Mouse (Mus musculus) small intestine, adult 2 months (tissue): ENCODE data around the gene Spata48. TPM values are rescaled to one million over a fixed set of nuclear protein-coding genes. Genes with fewer than 3 reads are reported as not detected.
A peak's percentile ranks its signal among the peaks of the same experiment; 100 is the strongest.

ENCODE experiments used
- H3K27ac ChIP-seq: fragments of 200-500 bp; 2 replicates; pipeline ENCODE4 v1.5.1; 2012; ENCODE audit warnings: low read depth, low read length, control low read depth, inconsistent platforms; ENCODE audit not compliant: insufficient read depth
- H3K27me3 ChIP-seq: fragments of 200-500 bp; 2 replicates; pipeline ENCODE4 v1.6.1; 2012; ENCODE audit warnings: mild to moderate bottlenecking, moderate library complexity, low read length, inconsistent platforms; ENCODE audit not compliant: control insufficient read depth, insufficient read depth
- H3K36me3 ChIP-seq: fragments of 200-500 bp; 2 replicates; pipeline ENCODE4 v1.6.1; 2012; ENCODE audit warnings: mild to moderate bottlenecking, low read length, control low read depth, inconsistent platforms; ENCODE audit not compliant: control insufficient read depth, insufficient read depth
- H3K4me1 ChIP-seq: fragments of 200-500 bp; 2 replicates; pipeline ENCODE4 v1.6.1; 2012; ENCODE audit warnings: low read length, inconsistent platforms, mixed read lengths; ENCODE audit not compliant: control insufficient read depth, insufficient read depth, insufficient read length
- H3K4me3 ChIP-seq: fragments of 200-500 bp; 2 replicates; pipeline ENCODE4 v1.5.1; 2012; ENCODE audit warnings: low read depth, mild to moderate bottlenecking, control low read depth, inconsistent platforms, low read length, moderate library complexity
- CTCF ChIP-seq: fragments of 200-500 bp; IDR thresholded peaks from 2 replicates; pipeline ENCODE4 v1.5.1; 2012; ENCODE audit warnings: low read depth, mild to moderate bottlenecking, control low read depth, inconsistent platforms, low read length, moderate library complexity, mixed read lengths; ENCODE audit not compliant: insufficient replicate concordance, insufficient read length; ENCODE audit errors: extremely low read depth
- POLR2A ChIP-seq: fragments of 200-500 bp; IDR thresholded peaks from 2 replicates; pipeline ENCODE4 v1.6.1; 2012; ENCODE audit warnings: low read depth, mild to moderate bottlenecking, control low read depth, inconsistent platforms, low read length, moderate library complexity
- WGBS: fragments of 180-500 bp; shearing (Covaris S2); methylation state at CpG from one replicate; pipeline ENCODE4 v1.1.7; 2018; 5-methylcytosine and 5-hydroxymethylcytosine counted together
- polyA plus RNA-seq: library from polyadenylated mRNA; depleted of rRNA; stranded (reverse); fragments of >200 nt; gene quantifications from 2 replicates; pipeline ENCODE4 v1.2.3, GENCODE M21; 2012

Gene Spata48
- polyA plus RNA-seq, 1 experiment: not detected

DNA sequence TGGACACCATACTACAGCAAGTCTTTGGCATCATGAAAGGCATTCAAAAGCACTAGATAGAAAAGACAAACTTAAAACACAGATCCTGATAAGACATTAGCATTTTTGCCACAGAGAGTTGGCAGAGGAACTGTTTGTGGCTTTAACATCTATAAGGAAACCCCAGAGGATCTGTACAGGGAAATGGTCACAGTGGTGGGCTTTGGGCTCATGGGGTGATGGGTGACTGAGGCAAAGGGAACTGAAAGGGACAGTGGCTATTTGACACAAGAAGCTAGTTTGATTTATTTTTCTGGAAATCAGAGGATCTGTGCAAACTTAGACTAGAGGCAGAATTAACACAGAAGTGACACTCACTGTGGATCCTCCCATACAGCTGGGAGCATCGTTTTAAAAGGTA is 74.4 kb downstream of the Spata48 start:
- TF ChIP-seq POLR2A: no peak
- TF ChIP-seq CTCF: no peak

DNA sequence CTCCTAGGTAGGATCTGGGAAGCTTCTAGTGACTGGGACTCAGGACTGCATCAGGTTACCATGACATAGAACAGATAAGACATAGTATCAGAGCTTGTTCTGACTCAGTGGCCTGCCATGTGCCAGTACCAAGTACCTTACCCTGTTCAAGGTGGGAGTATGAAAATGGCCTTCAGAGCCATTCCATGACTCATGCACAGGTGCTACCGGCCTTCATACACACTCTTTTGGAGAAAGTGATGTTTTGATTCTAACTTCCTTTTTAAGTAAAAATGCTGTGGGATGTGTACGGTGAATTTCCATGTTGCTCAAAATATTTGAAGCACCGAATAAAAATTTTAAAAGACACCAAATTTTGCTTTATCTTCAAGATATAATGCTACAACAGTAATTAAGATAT is 84.1 kb downstream of the Spata48 start:
- Histone ChIP-seq H3K4me3 (no peak overlapping the region), H3K4me1 (no peaks in the 10 kb centered on the region), H3K36me3 (no peaks in the 10 kb centered on the region), H3K27me3 (no peaks in the 10 kb centered on the region), H3K27ac (no peak overlapping the region)
- 84% methylated on average over 3 of the region's 3 CpGs for WGBS
- TF ChIP-seq CTCF (no peak), POLR2A (no peak)

More for the DNA sequence above, 74.4 kb downstream of the Spata48 start:
- no peaks in the 10 kb centered on the region for H3K36me3 ChIP-seq
- WGBS: 67% methylated on average over 1 of the region's 1 CpGs
- H3K4me3 ChIP-seq: no peak overlapping the region
- H3K27ac ChIP-seq: no peak overlapping the region
- no peaks in the 10 kb centered on the region for H3K4me1 ChIP-seq
- no peaks in the 10 kb centered on the region for H3K27me3 ChIP-seq

DNA sequence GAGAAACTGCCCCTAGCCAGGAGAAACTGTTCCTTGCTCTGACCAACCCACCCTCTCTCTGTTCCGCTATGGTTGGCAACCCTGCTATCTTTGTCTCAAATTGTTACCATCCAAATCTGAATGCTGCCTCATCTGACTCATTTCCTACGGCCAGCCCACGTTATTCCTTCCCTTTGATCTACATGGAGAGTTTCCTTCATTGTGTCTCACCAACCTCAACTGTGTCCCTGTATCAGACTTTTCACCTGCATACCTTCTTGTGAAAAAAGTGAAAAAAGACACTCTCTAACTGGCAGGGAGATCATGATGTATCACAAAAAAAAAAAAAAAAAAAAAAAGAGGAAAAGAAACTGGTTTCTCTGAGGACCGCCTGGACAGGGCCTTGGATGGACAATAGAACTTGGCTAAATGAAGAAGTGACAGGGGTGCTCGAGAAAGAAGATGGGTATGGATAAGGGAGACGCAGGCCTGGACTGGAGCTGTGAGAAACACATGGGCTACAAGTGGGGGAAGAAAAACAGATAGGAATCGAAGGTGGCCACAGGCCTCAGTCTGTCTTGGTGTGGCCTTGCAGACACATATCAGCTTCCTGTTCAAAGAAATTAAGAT is 85.1 kb downstream of the Spata48 start:
- Histone ChIP-seq H3K4me1 (no peaks in the 10 kb centered on the region), H3K27me3 (no peaks in the 10 kb centered on the region), H3K27ac (no peak overlapping the region), H3K36me3 (no peaks in the 10 kb centered on the region), H3K4me3 (no peak overlapping the region)
- no peak for TF ChIP-seq CTCF
- WGBS: 81% methylated on average over 7 of the region's 7 CpGs

DNA sequence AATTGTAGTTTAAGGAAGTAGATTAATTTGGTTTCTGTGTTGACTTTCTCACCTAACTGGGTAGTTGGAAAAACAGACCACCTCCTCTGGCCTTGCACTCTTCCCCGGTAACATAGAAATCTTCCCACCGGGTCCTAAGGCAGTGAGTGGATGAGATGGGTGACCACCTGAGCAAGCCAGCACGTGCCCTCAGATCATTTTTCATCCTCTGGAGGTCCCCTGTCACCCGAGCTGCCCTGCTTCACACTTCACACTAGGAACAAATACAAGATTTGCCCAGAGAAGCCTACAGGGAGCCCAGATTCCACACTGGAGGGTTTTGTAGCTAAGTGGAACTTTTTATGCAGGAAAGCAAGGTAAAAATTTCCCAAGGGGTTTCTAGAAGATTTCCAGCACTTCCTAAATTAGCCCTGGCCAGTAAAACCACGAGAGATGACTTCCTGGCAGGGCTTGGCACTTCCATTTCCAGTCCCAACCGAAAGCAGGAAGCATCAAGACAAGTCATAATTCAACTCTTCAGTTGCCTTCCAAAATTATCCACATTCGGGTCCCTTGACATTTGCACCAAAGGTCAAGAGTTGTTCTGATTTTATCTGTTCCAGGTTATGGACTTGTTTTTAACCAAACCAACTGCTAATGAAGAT is 85.8 kb downstream of the Spata48 start:
- Histone ChIP-seq H3K27ac (no peak overlapping the region), H3K4me3 (no peak overlapping the region), H3K36me3 (no peaks in the 10 kb centered on the region), H3K27me3 (no peaks in the 10 kb centered on the region), H3K4me1 (no peaks in the 10 kb centered on the region)
- TF ChIP-seq POLR2A (no peak), CTCF (no peak)
- WGBS: 50% methylated on average over 7 of the region's 7 CpGs

DNA sequence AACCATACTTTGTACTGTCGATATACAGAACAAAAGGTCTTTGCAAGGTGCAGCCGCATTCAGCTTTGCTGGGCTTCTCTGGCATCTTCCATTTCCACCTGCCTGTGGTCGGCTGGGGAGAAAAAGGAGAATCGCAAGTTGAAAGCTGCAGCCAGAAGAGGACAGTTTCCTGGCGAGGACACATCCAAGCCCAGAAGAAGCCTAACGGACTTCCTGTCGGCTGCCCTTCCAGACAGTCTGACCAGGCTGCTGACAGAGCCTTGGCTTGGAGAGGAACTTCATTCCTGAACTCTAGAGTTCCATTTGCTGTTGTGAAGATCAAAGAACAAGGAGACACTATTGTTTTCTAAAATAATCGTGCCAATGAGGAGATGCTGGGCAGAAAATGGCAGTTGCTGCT is 93.7 kb downstream of the Spata48 start:
- H3K4me1 ChIP-seq: peaks cover 5% of the 10 kb centered on the region; the same call in 1 of the 2 replicates
- no peak overlapping the region for H3K27ac ChIP-seq
- no peaks in the 10 kb centered on the region for H3K36me3 ChIP-seq
- no peak overlapping the region for H3K4me3 ChIP-seq
- 67% methylated on average over 8 of the region's 8 CpGs for WGBS
- TF ChIP-seq POLR2A: no peak
- TF ChIP-seq CTCF: no peak
- no peaks in the 10 kb centered on the region for H3K27me3 ChIP-seq

DNA sequence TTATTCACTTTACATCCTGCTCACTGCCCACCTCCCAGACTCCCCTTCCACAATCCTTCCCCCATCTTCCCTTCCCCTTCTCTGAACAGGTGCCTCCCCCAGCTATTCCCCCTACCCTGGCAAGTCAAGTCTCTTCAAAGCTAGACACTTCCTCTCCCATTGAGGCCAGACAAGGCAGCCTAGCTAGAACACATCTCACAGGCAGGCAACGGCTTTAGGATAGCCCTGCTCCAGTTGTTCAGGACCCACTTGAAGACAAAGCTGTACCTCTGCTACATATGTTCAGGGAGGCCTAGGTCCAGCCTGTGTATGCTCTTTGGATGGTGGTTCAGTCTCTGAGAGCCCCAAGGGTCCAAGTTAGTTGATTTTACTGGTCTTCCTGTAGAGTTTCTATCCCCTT is 94.3 kb downstream of the Spata48 start:
- Histone ChIP-seq H3K4me1 (peaks cover 5% of the 10 kb centered on the region; the same call in 1 of the 2 replicates), H3K27ac (no peak overlapping the region), H3K27me3 (no peaks in the 10 kb centered on the region), H3K36me3 (no peaks in the 10 kb centered on the region), H3K4me3 (no peak overlapping the region)
- WGBS: 85% methylated on average over 1 of the region's 1 CpGs
- TF ChIP-seq POLR2A (no peak), CTCF (no peak)

DNA sequence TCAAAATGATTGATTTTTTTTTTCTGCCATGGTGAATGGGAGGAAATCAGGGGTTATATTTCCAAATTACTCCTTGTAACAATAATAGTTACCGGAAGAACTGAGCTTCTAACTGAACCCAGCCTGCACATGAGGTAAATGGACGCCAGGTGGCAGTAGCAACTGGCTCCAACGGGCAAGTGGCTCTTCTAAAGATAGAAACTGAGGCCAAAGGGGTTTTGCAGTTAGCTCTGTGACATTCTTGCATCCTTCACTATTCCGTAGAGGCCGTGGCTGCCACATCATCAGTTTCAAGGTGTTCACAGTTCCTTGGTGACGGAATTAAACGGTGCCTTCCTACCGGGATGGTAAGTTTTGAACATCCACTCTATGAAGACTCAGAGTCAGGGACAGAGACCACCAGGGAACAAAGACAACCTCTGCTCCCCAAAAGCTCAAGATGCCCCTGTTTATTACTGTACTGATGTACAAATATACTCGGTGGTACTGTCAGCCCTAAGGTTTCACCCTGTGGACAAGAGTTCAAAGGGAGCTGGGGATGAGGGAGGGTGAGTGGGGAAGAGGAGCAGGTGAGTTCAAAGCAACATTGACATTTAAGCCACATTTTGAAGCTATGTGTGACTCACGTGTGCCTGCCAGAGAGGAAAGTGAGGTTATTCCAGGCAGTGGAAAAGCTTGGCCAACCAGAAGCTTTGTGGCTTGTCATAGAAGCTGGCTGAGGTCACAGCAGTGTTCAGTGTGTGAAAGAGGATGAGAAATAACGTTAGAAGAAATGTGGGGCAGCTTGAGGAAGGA is 95.5 kb downstream of the Spata48 start:
- Histone ChIP-seq H3K4me3 (no peak overlapping the region), H3K27me3 (no peaks in the 10 kb centered on the region), H3K27ac (no peak overlapping the region), H3K36me3 (no peaks in the 10 kb centered on the region), H3K4me1 (peaks cover 5% of the 10 kb centered on the region; the same call in 1 of the 2 replicates)
- 38% methylated on average over 11 of the region's 11 CpGs for WGBS
- TF ChIP-seq CTCF (peak; percentile 86; the same call in 1 of the 2 replicates), POLR2A (no peak)
